Mouse (Mus musculus) layer of hippocampus, adult 8-10 months (tissue): Measurements from ENCODE around the gene Timp3. TPM values are rescaled to one million over a fixed set of nuclear protein-coding genes. Genes with fewer than 3 reads are reported as not detected.

Source experiments
- DNase-seq, 2 experiments: peaks; one replicate each; pipeline ENCODE4 v3.0.0; 2022; ENCODE audit warnings: low spot score in 2 of 2
- total RNA-seq, 4 experiments: library from RNA; stranded (reverse); gene quantifications; 2 replicates each; pipeline ENCODE4 v1.2.4; 2022

Gene Timp3
- total RNA-seq, 4 experiments from 2014 or later = 65.5 to 73.4 (median 69.4) TPM

GRCm38 (mm10) chr10:86384655-86385054 lies 84.5 kb downstream of the Timp3 start:
- no peak for DNase-seq

- no peak for DNase-seq
Measured at GRCm38 (mm10) chr10:86385656-86386055, 85.5 kb downstream of the Timp3 start.

GRCm38 (mm10) chr10:86386232-86386631 lies 86.1 kb downstream of the Timp3 start:
- peak in 1 of 2 experiments; percentile 22 for DNase-seq

- peak; percentile 21 to 52 for DNase-seq
Measured at GRCm38 (mm10) chr10:86387821-86388440, 87.8 kb downstream of the Timp3 start.

GRCm38 (mm10) chr10:86388803-86389202 lies 88.6 kb downstream of the Timp3 start:
- peak; percentile 38 to 52 for DNase-seq

GRCm38 (mm10) chr10:86389357-86389756 lies 89.2 kb downstream of the Timp3 start:
- DNase-seq = no peak

- DNase-seq = peak in 1 of 2 experiments; percentile 18
Measured at GRCm38 (mm10) chr10:86389913-86390312, 89.7 kb downstream of the Timp3 start.

GRCm38 (mm10) chr10:86392399-86392798 lies 92.2 kb downstream of the Timp3 start:
- DNase-seq = no peak

- no peak for DNase-seq
Measured at GRCm38 (mm10) chr10:86397577-86398346, 97.6 kb downstream of the Timp3 start.

- DNase-seq = no peak
Measured at GRCm38 (mm10) chr10:86398347-86398720, 98.2 kb downstream of the Timp3 start.

Other genes with a start within 250 kb of the Timp3 start
- 10 to 100 TPM; 18.9 to 21.7 (median 19.6) TPM for gene Syn3, start 198.5 kb downstream of the Timp3 start, total RNA-seq